Mouse (Mus musculus) kidney, adult 2 months (tissue): ENCODE measurements at regions not wholly inside any gene's neighbourhood (a gene's known extent, or its start where the extent isn't known, plus 50 kb on each side); places are given as distances from the start of the nearest gene placed in this dataset.

Experiments
- DNase-seq: peaks from one replicate; pipeline ENCODE4 v3.0.0; 2021
- H3K27ac ChIP-seq: fragments of 200-500 bp; 2 replicates; pipeline ENCODE4 v1.5.1; 2012; ENCODE audit warnings: low read depth, low read length, control low read depth, inconsistent platforms; ENCODE audit not compliant: insufficient read depth
- H3K27me3 ChIP-seq: fragments of 200-500 bp; replicated peaks from 2 replicates; pipeline ENCODE4 v1.6.1; 2012; ENCODE audit warnings: mild to moderate bottlenecking, moderate library complexity, low read length, inconsistent platforms; ENCODE audit not compliant: control insufficient read depth, insufficient read depth
- H3K36me3 ChIP-seq: fragments of 200-500 bp; 2 replicates; pipeline ENCODE4 v1.6.1; 2012; ENCODE audit warnings: mild to moderate bottlenecking, moderate library complexity, low read length, inconsistent platforms; ENCODE audit not compliant: control insufficient read depth, insufficient read depth
- H3K4me1 ChIP-seq: fragments of 200-500 bp; 2 replicates; pipeline ENCODE4 v1.6.1; 2011; ENCODE audit warnings: low read length; ENCODE audit not compliant: control insufficient read depth, insufficient read depth
- H3K4me3 ChIP-seq: fragments of 200-500 bp; 2 replicates; pipeline ENCODE4 v1.5.1; 2011; ENCODE audit warnings: mild to moderate bottlenecking, low read depth, low read length, control low read depth; ENCODE audit not compliant: insufficient read depth
- CTCF ChIP-seq: fragments of 200-500 bp; conservative IDR thresholded peaks from 2 replicates; pipeline ENCODE4 v1.5.1; 2011; ENCODE audit warnings: low read depth, mild to moderate bottlenecking, control low read depth, low read length, moderate library complexity, mixed read lengths; ENCODE audit not compliant: insufficient read depth, insufficient read length
- POLR2A ChIP-seq: fragments of 200-500 bp; IDR thresholded peaks from one replicate; pipeline ENCODE4 v1.6.1; 2011; ENCODE audit warnings: low read depth, low read length, control low read depth
- WGBS: fragments of 180-500 bp; shearing (Covaris S2); methylation state at CpG from one replicate; pipeline ENCODE4 v1.1.7; 2018; 5-methylcytosine and 5-hydroxymethylcytosine counted together

DNA sequence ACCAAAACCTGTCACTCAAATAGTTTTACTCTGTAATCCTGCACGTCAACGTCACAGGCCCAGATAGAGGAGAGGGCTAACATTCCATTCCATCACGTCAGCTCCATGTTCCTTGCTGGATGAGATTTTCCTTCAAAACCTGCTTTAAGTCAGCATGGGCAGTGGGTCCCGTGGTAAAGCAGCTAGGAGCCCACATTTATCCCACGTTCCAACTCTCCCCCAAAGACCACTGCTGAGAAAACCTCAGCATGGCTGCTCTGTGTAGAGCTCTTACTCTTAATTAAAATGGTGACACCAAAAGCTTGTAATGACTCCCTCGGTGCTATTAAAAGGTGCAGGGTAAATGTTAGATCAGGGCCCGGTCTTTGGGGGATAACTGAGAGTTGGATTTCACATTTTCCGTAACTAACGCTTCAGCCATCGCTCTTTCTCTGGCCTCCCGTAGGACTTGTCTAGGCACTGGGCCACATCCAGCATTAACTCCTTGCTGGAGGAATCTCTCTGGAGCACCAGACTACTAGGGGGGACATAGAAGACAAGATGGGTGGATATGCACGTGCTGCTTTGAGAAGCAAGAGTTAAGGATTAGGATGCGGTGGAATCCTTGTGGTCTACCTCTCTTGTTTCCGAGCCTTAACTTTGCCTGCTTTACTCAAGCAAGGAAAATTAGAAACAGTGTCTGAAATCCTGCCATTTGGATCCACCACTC, 56.1 kb upstream of the Smarca2 start:
- DNase-seq = no peak
- Histone ChIP-seq H3K4me1 (no peaks in the 10 kb centered on the region), H3K27me3 (no peaks in the 10 kb centered on the region), H3K36me3 (no peaks in the 10 kb centered on the region), H3K4me3 (no peak overlapping the region), H3K27ac (no peak overlapping the region)
- TF ChIP-seq CTCF (no peak), POLR2A (no peak)
- WGBS = 78% methylated on average over 14 of the region's 14 CpGs

DNA sequence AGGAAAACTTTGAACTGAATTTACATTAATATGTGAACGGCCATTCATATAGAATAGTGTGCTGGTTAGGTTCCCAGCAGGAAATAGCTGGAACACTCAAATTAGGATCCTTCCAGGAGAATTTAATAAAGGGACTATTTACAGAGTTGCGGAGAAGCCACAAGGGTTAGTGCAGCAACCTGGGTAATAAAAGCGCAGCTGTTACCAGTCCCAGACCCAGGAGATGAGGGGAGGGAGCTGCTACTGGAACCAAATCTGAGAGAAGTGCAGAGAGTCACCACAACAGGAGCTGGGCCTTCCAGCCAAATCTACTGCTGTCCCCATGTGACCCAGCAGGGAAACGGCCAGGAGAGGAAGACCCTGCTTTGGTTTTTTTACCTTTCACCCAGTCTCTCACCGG, 54.6 kb upstream of the Smarca2 start:
- H3K27me3 ChIP-seq = no peaks in the 10 kb centered on the region
- DNase-seq = no peak
- 43% methylated on average over 5 of the region's 5 CpGs for WGBS

More for the DNA sequence above, 54.6 kb upstream of the Smarca2 start:
- no peaks in the 10 kb centered on the region for H3K36me3 ChIP-seq
- H3K4me1 ChIP-seq = no peaks in the 10 kb centered on the region
- TF ChIP-seq CTCF = no peak
- H3K4me3 ChIP-seq = no peak overlapping the region
- H3K27ac ChIP-seq = no peak overlapping the region
